Mouse (Mus musculus): ENCODE measurements at regions not wholly inside any gene's neighbourhood (a gene's known extent, or its start where the extent isn't known, plus 50 kb on each side); places are given as distances from the start of the nearest gene placed in this dataset.
A peak's percentile ranks its signal among the peaks of the same experiment; 100 is the strongest.

DNA sequence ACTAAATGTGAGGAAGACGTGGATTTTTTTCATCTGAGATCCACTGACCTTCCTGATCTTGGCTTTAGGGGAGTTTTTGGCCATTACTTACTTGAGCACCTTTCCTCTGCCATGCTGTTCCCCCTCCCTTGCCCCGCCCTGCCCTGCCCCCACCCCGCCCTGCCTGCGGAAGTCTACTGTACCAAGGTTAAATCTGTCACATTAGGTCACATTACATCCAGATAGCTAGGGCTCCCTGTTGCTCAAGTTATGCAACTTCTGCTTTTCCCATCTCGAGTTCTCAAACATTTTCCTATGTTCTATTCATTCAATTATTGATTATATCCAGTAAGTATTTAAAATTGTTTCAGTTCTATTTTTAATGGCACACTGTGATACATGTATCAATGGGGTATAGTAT lies 144.7 kb upstream of the Cnot2 start:
- DNase-seq (ENCODE audit: low spot score) = no peak

DNA sequence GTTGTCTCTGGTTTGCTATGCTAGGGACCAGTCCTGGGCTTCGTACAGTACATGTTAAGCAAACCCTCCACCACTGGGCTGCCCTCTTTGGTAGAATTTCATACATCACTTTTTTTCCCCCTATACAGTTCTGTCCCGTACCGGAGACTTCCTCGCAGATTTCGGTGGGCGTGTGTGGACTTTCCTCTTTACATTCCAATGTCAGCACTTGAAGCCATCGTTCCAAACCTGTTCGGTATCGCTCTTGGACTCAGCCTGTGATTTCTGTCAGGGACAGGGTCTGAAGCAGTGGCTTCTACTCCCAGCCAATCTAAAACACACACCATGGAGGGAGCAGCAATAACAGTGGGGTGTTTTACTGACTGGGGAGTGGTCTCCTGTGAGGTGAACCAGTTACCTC lies 140.7 kb upstream of the Cnot2 start:
- no peak for DNase-seq (ENCODE audit: low spot score)

DNA sequence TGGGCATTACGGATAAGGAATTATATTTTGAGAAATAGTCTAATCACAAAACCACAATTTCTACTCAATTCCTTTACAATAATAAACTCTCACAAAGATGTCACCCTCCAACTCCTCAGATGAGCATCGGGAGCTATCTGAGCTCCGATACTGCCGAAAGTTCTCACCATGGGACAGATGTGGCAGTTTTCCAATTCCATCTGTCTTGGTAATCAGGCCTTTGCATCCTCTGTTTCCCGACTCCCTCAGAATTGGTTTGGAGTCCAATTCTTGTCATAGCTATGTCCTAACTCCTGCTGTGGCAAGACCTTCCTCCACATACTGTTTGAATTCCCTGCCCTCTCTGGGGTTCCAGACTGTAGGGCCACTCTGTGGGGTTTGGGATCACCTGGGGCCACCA lies 138.3 kb upstream of the Cnot2 start:
- DNase-seq (ENCODE audit: low spot score) = no peak

DNA sequence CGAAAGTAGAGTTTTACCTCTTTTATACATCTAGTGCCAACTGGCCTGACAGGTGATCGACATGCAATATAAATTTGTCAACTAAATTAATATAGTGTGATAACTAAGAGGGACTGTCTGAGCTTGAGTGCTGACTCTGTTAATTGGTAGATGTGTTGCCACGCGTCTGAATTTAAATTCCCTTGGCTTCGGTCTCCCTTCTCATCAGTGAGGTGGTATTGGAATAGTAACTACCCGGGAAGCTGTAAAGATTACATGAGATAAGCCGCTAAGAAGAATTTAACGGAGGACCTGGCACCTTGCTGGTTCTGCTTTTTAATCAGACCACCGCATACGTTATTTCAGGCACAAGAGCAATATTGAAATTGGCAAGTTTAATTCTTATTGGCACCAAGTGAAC lies 136.7 kb upstream of the Cnot2 start:
- no peak for DNase-seq (ENCODE audit: low spot score)

DNA sequence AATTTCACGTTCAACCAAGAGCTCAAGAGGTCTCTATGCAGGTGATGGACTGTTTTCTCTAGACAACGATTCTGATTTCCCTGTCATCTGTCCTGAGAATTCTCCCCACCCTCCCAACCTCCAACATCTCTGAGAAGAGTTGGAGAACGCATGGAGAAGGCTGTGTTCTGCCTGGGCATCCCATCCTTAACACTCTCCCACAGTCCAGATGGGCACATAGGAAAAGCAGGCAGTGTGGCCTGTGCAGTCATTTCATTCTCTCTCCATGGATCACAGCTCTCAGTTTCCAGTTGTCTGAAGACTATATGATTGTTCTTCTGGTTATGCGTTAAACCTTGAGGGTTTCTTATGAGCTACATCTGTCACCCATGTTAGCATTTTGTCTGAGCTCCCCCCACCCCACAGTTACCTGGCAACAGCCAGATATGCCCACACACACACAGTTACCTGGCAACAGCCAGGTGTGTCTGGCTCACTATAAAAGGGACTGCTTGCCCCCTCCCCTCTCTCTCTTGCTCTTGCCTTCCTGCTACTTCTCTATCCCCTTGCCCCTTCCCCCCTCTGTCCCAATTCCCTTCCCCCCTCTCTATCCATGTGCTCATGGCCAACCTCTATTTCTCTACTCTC lies 135.8 kb upstream of the Cnot2 start:
- no peak for DNase-seq (ENCODE audit: low spot score)

DNA sequence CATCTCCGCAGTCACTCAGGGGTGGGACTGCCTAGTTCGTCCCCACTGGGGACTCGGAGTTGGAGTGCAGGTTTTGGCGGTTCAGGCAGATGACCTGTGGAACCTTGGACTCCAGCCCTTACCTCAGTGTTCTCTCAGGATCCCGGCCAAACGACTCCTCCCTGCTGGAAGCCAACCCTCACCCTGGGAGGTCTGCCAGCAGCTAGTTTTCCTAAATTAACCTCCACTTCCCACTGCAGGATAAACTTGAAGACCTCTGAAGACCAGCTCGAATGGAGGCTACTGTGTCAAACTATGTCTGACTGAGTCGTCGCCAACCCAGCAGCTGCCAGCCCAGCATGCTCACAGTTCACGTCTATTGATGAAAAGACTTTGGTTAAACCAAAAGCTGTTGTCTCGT lies 132.1 kb upstream of the Cnot2 start:
- no peak for DNase-seq (ENCODE audit: low spot score)

DNA sequence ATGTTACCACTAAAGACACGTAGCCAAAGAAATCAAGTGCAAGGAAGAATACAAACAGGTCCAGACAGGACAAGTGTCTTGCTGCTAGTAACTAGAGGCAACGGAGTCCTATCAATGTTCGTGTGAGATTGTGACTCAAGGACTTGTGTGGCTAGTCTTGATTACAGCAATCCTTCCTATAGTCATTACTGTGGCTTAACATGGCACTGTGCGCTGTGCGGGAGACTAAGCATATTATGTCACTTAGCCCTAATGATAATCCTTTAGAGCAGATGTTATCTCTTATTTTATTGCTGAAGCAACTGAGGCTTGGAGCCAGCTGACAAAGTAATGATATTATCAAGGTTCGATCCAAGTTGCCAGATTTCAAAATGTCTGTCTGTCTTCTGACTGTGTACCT lies 125.7 kb upstream of the Cnot2 start:
- no peak for DNase-seq (ENCODE audit: low spot score)

DNA sequence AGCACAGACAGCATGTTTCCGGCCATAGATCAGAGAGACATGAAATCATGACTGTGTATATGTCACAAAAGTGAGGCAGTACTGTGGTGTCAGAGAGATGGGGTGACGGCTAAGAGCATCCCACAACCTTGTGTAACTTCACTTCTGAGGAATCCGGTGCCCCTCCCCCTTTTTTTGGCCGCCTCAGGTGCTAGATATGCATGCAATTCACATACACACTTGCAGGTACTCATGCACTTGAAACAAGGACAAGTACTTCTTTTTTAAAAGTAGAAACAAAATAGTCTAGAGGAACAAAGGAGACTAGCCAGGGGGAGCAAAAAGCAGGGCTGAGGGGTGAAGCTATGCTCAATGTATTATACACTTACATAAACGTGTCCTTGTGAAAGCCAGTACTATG lies 120.0 kb upstream of the Cnot2 start:
- DNase-seq (ENCODE audit: low spot score) = no peak

DNA sequence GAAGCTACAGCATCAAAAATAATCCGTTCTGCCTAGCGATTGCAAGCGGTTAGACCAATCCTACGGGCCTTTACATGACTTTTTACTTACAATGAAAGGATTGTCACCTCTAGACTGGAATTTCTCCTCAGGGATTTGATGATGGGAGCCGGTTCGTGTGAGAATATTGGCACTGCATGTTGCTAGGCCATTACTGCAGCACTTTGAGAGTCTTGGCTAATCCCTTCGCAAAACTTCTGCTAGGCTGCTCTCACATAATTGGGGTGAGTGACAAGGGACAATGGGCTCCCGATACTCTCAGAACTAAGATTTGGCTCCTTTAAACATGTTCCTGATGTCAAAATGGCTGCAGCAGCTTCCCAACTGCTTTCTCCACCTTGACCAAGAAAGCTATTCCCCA lies 118.4 kb upstream of the Cnot2 start:
- no peak for DNase-seq (ENCODE audit: low spot score)

DNA sequence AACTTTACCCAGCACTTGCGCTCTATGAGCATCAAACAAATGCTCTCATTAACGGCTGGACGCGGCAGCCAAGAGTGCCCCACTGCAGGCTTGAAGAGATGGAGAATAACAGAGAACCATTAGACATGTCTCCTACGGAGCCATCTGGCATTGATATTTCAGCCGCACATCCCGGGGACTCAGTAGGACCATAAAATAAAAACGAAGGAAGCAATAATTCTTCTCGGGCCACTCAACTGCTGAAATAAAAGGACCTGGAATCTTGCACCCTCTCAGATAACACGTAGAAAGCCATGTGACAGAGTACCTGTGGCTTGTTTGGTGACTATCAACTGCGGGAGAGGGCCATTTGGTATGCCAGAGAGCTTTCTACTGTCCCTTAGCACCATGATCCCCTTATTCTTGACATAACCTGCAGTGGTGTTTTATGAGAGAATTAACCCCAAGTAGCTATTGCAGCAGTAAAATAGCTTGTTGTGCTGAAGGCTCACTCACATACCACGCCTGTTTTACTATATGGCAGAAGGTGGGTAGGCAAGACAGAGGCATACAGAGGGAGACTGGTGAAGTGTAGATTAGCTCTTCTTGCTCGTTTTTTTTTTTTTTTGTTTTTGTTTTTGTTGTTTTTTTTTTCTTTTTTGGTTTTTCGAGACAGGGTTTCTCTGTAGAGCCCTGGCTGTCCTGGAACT lies 116.5 kb upstream of the Cnot2 start:
- no peak for DNase-seq (ENCODE audit: low spot score)

DNA sequence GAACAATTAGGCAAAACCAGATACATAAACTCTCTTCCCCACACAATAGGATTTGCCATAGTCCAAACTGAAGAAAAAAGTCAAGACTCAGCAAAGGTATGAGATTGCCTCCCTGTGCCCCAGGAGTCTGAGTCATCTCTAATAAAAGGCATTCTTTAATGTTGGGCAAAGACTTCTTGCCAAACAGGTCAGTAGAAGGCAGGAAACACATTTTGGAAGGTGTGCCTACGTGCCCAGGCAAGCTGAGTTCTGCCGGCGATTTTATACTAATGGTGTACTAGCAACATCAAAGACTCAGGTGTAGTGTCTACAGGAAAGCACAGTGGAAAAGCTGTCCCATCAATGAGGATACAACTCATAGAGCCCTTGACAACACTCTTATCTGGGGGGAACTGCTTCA lies 112.5 kb upstream of the Cnot2 start:
- DNase-seq (ENCODE audit: low spot score) = no peak

DNA sequence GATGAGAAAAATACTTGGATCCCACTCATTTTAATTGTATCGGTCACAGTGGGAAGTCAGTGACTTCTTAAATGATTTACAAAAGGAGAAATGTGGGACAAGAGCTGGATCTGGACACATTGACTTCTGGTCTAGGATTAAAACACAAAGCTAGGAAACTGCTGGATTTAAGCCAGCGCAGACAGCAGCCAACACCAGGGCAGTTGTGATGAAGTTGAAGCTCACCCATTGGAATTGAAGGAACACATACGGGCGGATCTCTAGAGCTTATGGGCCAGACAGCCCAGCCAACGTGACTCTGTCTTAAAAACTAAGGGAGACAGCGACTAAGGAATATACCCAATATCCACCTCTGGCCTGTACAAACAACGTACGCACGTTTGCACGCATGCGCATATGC lies 105.4 kb upstream of the Cnot2 start:
- DNase-seq (ENCODE audit: low spot score) = no peak

DNA sequence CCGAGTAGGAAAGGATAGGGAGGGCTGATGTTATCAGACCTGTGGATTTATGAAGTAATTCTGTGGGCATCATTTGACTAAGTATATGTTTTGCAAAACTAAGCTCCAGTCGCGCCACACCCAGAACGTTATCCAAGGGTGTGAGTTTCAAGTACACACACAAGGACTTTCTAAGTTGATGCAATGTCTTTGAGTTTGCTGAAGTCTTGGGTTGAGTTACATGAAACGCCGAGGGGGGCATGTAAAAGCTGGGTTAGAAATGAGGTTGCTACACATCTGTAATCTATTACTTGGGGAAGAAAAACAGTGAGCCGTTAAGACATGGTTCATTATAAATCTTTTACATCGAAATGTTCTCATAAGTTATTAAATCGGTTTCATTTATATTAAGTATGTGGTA lies 102.1 kb upstream of the Cnot2 start:
- DNase-seq (ENCODE audit: low spot score) = no peak

DNA sequence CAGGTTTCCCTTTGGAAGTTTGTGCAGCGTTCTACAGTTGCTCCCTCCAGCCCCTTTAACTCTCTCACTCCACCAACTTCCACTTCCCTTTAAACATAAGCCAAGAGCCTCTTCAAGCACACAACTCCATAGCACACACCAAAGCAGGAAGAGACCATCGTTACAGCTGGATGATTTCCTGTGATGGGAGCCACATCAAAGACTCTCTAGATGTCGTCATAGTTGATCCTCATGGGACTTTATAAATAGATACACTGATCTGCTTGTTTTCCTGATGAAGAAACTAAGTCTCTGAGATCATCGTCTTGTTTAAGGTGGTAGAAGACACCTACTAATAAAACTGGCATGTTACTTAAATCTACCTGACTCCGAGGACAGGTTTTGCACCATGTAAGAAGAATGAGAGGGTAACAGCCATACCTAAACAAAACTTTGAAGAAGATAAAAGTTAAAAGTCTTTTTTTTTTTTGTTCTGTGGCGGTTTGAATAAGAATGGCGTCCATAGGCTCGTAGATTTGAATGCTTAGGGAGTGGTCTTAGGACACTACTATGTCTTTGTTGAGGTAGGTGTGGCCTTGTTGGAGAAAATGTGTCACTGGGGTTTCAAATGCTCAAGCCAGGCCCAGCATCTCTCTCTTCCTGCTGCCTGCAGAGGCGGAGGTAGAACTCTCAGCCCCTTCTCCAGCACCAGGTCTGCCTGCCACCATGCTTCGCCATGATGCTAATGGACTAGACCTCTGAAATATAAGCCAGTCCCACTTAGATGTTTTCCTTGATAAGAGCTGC lies 97.8 kb upstream of the Cnot2 start:
- no peak for DNase-seq (ENCODE audit: low spot score)

DNA sequence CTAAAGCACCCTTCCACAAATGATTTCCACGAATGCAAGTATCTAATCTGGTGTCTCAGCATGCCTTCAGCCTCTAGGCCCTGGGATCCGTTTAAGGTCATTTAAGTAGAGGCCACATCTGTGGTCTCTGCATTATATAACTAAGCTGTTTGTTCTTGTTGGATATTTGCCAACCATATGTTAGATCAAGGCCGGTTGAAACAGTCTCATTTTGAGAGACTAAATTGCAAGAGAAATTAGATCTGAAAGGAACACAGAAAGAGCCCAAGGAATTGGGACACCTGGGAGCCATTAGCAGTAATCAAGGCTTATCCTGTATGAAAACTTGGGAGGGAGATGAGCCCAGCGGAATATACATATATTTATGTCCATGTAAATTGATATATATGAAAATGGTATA lies 96.6 kb upstream of the Cnot2 start:
- no peak for DNase-seq (ENCODE audit: low spot score)

DNA sequence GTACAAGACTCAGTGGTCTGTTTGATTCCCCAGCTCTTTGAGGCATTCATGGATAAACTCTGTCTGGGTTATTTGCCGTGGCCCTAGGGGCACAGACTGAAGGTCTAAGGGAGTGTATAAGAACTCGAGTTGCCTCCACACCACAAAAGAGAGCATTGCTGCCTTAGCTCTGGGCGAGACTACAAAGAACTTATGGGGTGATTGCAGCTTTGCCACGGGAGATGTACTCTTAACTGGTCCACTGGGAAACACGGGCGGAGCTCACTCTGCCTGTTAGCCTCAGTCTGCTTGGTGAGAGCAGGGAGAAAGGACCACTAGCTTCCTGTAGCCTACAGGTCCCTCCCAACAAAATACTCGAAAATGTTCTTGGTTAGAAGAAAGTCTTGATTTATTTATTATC lies 93.9 kb upstream of the Cnot2 start:
- DNase-seq (ENCODE audit: low spot score) = no peak

DNA sequence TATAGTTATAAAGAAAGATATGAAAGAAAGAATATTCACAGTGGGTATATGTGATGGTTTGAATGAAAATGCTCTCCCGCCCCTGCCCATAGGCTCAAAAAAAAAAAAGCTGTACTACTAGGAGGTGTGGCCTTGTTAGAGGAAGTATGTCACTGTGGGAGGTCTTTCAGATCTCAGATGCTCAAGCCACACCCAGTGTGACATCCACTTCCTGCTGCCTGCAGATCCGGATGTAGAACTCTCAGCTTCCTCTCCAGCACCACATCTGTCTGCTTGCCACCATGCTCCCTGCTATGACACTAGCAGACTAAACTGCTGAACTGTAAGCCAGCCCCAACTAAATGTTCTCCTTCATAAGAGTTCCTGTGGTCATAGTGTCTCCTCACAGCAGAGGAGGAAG lies 93.0 kb upstream of the Cnot2 start:
- DNase-seq (ENCODE audit: low spot score) = no peak

DNA sequence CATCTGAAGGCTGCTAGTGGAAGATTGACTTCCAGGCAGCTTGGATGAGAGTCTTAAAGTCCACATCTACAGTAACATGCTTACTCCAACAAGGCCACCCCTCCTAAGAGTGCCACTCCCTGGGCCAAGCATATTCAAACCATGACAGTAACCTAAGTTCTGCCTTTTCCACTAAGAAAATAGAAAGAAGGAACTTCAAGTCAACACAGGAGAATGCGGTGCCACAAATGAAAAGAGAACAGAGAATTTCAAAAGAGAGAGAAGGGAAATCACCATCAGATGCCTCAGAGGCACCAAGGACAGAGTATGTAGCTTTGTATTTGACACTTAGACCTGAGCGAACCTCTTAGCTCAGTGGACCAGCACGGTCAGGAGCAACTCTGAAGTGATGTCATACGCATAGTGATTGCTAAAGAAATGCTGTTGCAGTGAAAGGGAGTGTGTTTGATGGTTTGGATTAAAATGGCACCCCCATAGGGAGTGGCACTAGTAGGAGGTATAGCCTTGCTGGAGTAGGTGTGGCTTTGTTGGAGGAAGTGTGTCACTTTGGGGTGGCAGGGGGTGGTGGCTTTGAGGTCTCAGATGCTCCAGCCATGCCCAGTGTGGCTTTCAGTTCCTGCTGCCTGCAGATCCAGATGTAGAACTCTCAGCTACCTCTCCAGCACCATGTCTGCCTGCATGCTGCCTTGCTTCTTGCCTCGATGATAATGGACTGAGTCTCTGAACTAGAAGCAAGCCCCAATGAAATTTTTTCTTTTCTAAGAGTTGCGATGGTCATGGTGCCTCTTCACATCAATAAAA lies 77.1 kb upstream of the Cnot2 start:
- no peak for DNase-seq (ENCODE audit: low spot score)

DNA sequence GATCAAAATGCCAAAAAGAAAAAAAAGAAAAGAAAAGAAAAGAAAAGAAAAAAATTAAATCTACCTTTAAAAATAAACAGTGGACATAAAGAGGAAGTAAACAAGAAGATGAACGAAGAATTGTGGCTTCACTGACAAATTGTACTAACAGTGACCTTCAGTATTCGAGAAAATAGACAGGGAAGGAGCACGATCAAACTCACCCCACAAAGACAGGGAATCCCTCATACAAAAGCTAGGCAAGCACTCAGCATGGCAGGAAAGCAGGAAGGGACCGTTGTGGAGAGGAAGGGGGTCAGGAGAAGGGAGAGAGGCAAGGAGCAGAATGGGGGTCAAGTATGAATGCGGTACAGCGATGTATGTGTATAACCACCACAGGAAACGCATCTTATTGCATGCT lies 74.6 kb upstream of the Cnot2 start:
- DNase-seq (ENCODE audit: low spot score) = no peak

DNA sequence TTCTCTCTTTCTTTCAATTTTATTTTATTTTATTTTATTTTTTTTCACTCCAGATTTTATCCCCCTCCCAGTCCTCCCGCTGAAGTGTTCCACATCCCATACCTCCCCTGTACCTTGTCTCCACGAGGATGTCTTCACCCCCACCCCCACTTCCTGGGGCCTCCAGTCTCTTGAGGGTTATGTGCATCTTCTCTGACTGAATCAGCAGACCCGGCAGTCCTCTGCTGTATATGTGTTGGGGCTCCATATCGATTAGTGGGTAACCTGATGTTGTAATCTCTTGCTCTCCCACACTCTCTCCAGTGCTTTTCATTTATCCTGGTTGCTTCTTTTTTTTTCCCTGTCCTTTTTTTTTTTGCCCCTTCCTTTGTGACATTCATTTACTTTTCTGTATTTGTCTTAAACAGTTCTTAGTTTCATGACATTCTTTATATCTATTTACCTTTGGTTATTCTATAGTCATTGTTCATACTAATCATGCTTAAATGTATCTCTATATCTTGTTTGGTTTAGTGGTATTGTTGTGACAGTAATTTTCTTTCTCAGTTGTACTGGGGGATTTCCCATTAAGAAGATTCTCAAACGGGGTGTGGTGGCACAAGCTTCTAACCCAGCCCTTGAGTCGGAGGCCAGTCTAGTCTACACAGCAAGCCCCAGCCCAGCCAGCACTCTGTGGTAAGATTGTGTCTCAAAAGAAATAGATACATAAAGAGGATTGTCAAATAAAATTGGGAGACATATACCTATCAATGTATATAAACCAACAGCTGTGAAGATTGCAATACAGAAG lies 73.9 kb upstream of the Cnot2 start:
- no peak for DNase-seq (ENCODE audit: low spot score)

DNA sequence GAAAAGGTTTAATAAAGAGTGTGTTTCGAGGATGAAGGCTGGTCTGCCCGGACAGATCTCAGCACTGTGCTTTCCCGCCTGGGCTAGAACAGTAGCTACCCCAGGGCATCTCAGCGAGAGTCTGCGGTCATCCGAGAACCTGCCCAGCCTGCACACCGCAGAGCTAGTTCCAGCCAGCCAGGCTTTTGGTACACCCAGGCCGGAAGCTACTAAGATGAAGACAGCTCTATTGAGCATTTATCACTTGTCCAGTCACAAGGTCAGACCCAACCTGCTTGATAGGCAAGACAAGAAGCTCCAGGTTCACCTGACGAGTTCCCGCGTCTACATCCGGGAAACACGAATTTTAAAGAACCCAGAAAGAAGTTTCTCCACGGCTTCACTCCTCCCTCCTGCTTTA lies 72.8 kb upstream of the Cnot2 start:
- DNase-seq (ENCODE audit: low spot score) = no peak

DNA sequence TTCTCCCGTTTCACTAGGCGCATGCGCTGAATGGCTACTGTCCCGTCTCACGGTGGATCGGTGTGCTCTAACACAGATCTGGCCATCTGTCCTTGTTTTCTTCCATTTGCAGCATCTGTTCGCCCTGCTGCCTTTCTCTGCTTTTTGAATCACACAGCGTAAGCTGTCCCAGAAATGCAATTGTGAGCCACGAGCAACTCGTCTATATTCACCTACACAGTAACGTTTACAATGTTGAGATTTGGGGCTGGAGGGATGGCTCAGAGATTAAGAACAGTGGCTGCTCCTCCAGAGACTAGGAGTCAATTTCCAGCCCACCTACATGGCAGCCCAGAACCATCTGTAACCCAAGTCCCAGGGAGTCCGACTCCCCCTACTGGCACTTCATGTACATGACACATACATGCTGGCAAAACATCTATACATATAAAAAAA lies 72.2 kb upstream of the Cnot2 start:
- DNase-seq (ENCODE audit: low spot score) = peak; percentile 76
